Mouse (Mus musculus): ENCODE measurements around the gene Cep85l. TPM values are rescaled to one million over a fixed set of nuclear protein-coding genes. Genes with fewer than 3 reads are reported as not detected.

Cep85l gene
- polyA plus RNA-seq (2014; fragmentation: Illumina TruSeq; extraction: RNeasy Lipid Tissue Mini Kit (QIAGEN cat#74804); ENCODE audit: low replicate concordance) = 5.1 TPM

DNA sequence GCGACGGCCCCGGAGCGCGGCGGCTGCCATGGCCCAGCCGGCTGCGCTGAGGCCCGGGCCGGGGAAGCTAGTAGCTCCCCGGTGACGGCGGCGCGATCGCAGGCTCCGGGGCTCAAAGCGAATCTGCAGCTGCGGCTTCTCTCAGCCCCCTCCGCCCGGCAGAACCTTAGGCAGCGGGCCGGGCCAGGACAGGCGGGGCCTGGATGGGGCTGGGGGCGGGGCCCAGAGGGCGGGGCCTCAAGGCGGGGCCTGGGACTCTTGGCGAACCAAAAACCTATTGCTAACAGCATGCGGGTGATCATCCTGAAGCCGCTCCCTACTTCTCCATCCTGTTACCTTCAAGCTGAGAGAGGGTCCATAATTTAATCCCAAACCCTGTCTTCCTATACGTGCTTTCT, at the start of gene Cep85l:
Gene Cep85l (minus strand): TSS at position 239 of the 398 bp plus-strand sequence.

DNA sequence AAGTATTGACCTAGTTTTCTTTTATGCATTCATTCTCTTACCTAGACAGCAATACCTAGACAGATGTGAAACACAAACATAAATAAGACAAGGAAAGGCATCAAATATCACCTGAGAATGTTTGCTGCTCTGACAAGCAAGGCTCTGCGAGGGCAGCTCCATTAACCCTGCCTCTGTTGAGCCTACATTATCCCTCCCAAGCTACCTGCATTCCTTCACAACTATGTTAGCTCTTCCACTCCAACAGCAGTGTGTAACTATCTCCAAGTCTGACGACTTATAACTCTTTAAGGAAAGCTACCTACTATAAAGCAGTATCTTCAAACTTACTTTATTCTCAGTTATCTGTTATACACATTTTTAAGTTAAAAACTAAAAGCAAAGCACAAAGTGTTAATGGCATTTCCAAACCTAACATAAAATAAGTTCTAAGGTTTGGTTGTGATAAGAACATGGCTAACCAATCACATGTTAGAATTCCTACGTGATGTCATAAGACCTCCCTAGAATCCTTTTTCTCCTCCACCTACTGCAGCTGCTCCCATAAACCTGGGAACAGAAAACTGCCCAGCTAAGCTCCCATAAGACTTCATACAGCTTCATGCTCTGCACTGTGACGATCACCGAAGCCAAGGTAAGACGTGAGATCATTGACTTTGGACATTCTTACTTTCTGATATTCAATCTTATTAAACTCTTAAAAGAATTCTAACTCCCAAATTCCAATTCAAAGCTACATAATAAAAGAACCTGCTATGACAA, 42.4 kb downstream of the Cep85l start, which contains the start of gene Pln:
Gene Pln (plus strand): TSS at position 506 of the 762 bp plus-strand sequence.

Other genes with a start within 250 kb of the Cep85l start
- gene Pln, start 42.3 kb downstream of the Cep85l start, polyA plus RNA-seq (2014; fragmentation: Illumina TruSeq; extraction: RNeasy Lipid Tissue Mini Kit (QIAGEN cat#74804); ENCODE audit: low replicate concordance) = 22.2 TPM
- 70.8 TPM for gene Asf1a, start 216.8 kb upstream of the Cep85l start, polyA plus RNA-seq (2014; fragmentation: Illumina TruSeq; extraction: RNeasy Lipid Tissue Mini Kit (QIAGEN cat#74804); ENCODE audit: low replicate concordance)